In the genomic region with DNA sequence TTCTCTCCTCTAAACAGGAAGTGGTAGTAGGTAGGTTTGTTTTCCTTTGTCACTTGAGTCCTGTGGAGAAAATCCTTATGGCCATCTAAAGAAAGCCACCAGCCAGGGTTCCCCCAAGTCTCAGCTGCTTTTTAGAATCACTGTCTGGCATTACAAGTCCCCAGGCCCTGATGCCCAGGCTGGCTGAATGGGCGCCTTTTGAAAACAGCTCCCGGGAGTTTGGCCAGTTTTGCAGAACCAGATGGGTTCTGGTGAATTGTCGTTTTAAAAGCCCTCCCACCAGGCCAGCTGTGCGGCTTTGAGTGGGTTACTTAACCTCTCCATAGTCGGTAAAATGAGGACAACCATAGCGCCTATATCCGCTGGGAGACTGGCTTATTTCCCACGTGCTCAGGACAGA, we compare ENCODE assay signal across 16 mouse cellular contexts. TPM values are rescaled to one million over a fixed set of nuclear protein-coding genes. Genes with fewer than 3 reads are reported as not detected.
DNase-seq lines count a peak whose midpoint lies in the region.
"Had no signal": no experiment of that assay in that cellular context is flagged by ENCODE, and none has a peak within 500 bp of the region (broad histone marks: within the 10 kb centered on the region; RNA-seq: fewer than 3 reads in every experiment).

No protein-coding gene starts in this region.

- DNase-seq in kidney, postnatal 10 days = peak; percentile 15
- no peak for DNase-seq in kidney, postnatal 36 days
- DNase-seq in right cerebral cortex, adult 2 months (ENCODE audit: low spot score in 2 of 2) = peak; percentile 16 to 26
- no peak for DNase-seq in right cerebral cortex, postnatal 14 days
- peak; percentile 58 to 67 for DNase-seq in layer of hippocampus, adult 8-10 months (ENCODE audit: low spot score in 2 of 2)
- peak; percentile 45 to 60 for DNase-seq in layer of hippocampus, postnatal 36 days
- DNase-seq in urinary bladder, postnatal 36 days (ENCODE audit: low spot score in 2 of 2) = no peak
- DNase-seq in natural killer cell, adult 2 months (ENCODE audit: low spot score in 2 of 2) = no peak
- DNase-seq: adrenal gland, postnatal 14 days; cerebellum, adult 18-20 months; cerebellum, adult 9-11 months; cerebellum, postnatal 36 days; gastrocnemius, postnatal 10 days; heart, adult 18-20 months; heart, postnatal 10 days; heart, postnatal 4 days had no signal

RNA-seq across cellular contexts. Expression of gene Ptpn1, which starts 34.0 kb away (rescaled TPM):
- total RNA-seq in layer of hippocampus, adult 8-10 months (2022) = 10 to 100 TPM; 56.2 to 59.7 (median 58.3) TPM
- 10 to 100 TPM; 62.6 to 63.3 TPM for total RNA-seq in layer of hippocampus, postnatal 36 days (2021)

Comparison
In these comparisons a context has a peak if more than half of its experiments do, and no peak if none do; other contexts are left out.
1. DNase-seq: peak in kidney, postnatal 10 days (single experiment), right cerebral cortex, adult 2 months (2 of 2), layer of hippocampus, adult 8-10 months (2 of 2) and layer of hippocampus, postnatal 36 days (2 of 2); none in kidney, postnatal 36 days (0 of 2), right cerebral cortex, postnatal 14 days (single experiment), urinary bladder, postnatal 36 days (0 of 2) and natural killer cell, adult 2 months (0 of 2).